Mouse (Mus musculus): ENCODE measurements at regions not wholly inside any gene's neighbourhood (a gene's known extent, or its start where the extent isn't known, plus 50 kb on each side); places are given as distances from the start of the nearest gene placed in this dataset.

DNA sequence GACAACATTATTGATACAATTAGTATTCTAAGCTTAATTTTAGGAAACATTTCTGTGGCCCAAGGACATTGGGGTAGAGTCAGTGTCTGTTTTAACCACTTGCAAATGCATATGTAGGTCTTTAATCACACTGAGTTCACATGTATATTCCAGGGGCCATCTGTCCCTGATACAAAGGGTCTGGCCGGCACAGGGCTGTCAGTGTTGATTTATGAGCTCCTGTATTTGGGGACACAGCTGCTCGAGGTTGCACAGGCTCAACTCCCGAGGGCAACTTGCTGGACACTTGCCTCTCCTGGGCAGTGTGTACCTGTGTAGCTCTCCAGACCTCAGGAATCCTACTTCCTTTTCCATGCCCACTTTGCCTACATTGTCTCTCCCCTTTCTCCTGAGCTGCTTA is 221.0 kb downstream of the Abcc12 start:
- TF ChIP-seq GATA1 (IDR thresholded peaks at IDR 0.05; ENCODE audit: borderline replicate concordance, low read length) (no peak), FLI1 (IDR thresholded peaks at IDR 0.05; ENCODE audit: low read length) (no peak)
